Mouse (Mus musculus) cerebellum, postnatal 4 days (tissue): ENCODE results near the gene Lin7b.
"Not testable (repeated sequence)": the region's sequence is repeated elsewhere in the genome, so short reads cannot be mapped to it uniquely, and the experiment has no call there.

Experiments
- DNase-seq, 2 experiments: peaks; one replicate each; pipeline ENCODE4 v3.0.0; 2022; ENCODE audit warnings: low spot score in 2 of 2, mixed read lengths in 1 of 2

Lin7b gene

GRCm38 (mm10) chr7:45370475-45371311 is at the start of gene Lin7b:
TSS of gene Lin7b (minus strand) at chr7:45370583.
- peak; percentile 74 to 82 for DNase-seq

DNA sequence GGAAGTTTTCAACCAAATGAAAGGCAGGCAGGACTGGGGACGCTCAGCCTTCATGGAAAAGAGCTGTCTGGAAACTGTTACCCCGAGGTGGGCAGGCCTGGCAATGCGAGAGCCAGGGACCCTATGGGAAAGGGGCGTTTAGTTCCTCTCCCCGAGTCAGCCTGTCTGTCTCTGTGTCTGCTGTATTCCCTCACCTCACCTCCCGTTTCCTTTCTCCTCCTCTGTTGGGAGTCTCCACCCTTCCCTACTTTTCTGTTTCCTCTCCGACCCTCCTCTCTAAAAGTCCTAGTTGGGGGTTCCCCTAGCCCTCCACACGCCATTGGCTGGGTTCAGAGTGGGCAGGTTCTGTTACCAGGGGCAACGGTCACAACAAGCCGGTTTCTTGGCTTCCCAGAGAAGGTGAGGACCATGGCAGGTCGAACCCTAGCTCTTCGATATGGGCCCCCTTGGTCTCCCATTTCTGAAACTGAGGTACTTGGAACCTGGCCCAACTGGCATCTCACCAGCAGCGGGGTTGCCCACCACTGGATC is 47.6 kb upstream of the Lin7b start:
- no peak for DNase-seq

GRCm38 (mm10) chr7:45415636-45416035 is 45.3 kb upstream of the Lin7b start:
- DNase-seq: no peak

DNA sequence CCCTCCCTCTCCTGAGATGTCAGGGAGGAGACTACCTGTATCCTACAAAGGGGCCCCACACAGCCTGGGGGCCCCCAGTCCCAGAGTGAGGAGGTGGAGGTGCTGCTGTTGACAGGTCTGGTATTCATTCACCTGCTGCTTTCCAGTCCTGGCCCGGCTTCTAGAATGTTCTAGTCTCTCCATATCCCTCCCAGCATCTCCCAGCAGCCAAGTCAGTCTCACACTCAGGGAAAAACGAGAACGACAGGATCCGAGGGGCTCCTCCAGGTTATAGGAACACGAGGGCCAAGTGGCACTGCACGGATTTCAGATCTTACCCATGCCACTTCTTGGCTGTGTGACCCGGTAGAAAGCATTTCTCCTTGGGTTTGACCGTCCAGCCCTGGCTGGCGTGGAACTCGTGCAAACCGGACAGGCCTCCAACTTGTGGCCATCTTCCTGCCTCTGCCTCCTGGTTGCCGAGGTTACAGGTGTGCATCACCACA is 44.4 kb upstream of the Lin7b start:
- no peak for DNase-seq

DNA sequence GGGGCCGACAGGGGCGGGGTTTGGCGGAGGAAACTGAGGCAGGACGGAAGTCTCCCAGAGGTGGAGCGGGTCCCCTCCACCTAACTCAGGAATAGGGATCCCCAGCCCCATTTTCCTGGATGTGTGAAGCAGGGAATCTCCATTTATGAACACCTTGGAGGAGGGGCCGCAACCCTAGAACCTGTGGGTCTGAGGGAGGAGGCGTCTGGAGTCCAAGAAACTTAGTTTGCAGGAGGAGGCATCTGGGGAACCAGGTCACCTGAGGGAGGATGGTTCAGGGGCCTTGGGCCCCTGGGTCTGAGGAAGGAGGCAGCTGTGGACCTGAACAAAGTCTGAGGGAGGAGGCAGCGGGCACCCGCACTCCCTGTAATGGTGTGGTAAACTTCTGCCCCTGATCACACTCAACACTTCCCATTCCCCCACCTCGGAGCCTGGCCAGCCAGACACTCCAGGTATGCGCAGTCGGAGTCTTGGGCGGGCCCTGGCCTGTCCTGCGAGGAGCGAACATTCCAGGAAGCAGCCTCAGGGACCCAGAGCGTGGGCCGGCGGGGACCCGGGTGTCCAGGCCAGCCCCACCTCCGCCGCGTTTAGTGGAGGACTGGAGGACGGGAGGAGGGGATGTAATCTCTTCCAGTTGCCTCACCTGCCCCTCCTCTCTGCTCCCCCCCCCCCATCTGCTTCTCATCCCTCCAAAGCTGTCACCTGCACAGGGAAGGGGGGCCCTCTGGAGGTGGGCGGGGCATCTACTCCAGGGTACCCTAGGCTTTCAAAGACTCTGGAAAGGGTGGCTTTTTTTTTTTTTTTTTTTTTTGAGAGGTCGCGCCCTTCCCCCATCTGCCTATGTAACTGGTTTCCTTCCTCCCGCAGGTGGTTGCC is 43.7 kb upstream of the Lin7b start:
- DNase-seq: no peak

DNA sequence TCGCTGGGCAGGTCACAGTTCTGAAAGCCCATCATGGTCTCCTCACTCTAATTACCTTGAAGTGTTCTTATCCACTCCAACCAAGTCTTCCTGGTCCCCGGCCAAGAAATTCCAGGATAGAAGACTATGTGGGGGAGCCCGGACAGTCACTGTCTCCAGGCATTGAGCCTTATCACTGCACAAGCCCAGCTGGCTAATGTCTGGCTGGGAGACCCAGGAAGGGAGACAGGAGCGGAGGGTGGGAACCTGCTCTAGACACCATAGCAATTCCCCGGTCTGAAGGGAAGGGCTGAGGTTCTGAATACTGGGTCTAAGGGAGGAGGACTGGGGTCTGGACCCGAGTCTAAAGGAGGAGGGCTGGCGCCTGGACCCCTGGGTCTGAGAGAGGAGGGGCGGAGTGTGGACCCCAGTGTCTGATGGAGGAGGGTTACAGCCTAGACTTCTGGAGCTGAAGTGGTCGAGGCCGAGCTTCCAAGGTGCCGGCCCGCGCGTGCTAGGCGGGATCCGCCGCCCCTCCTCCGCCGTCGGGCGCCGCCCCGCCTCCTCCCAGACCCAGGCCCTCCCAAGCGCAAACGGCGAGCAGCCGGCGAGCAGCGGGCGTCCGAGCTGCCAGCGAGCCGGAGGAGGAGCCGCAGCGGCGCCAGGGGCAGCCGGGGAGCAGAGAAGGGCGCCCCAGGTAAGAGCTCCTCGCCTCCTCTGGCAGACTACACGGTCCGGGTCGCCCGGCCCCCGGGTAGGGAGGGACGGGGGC is 42.9 kb upstream of the Lin7b start, which contains the start of gene Ntf5:
Gene Ntf5, plus strand, starts transcription at position 583 of the 751 bp plus-strand sequence.
- no peak for DNase-seq

GRCm38 (mm10) chr7:45412421-45412820 is 42.0 kb upstream of the Lin7b start:
- DNase-seq: no peak

- DNase-seq: no peak
Measured at GRCm38 (mm10) chr7:45409497-45410163, 39.2 kb upstream of the Lin7b start.

DNA sequence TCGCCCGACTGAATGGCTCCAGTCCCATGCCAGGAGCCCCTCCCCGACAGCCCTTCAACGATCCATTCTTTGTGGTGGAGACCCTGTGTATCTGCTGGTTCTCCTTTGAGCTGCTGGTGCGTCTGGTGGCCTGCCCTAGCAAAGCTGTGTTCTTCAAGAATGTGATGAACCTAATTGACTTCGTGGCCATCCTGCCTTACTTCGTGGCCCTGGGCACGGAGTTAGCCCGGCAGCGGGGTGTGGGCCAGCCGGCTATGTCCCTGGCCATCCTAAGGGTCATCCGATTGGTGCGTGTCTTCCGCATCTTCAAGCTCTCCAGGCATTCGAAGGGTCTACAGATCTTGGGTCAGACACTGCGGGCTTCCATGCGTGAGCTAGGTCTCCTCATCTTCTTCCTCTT is 38.6 kb upstream of the Lin7b start:
- DNase-seq: no peak

DNA sequence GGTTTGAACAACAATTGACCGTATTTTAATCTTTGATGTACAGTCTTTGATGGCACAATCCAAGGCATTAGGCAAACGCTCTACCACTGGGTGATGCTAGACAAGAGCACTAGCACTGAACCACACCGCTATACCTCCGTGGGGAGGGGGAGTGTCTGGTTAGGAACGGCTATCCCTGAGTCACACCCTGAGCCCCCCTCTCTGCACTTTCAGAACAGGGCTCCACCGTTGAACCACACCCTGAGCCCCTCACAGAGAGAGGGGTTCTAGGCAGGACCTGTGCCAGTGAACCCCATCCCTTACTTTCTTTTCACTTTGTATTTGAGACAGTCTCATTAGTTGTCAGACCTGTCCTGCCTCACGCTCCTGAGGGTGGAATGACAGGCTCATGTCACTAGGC is 38.0 kb upstream of the Lin7b start:
- DNase-seq: no peak

- DNase-seq: no peak
Measured at GRCm38 (mm10) chr7:45407836-45408235, 37.5 kb upstream of the Lin7b start.

GRCm38 (mm10) chr7:45406157-45407156 is 36.1 kb upstream of the Lin7b start:
- no peak for DNase-seq

DNA sequence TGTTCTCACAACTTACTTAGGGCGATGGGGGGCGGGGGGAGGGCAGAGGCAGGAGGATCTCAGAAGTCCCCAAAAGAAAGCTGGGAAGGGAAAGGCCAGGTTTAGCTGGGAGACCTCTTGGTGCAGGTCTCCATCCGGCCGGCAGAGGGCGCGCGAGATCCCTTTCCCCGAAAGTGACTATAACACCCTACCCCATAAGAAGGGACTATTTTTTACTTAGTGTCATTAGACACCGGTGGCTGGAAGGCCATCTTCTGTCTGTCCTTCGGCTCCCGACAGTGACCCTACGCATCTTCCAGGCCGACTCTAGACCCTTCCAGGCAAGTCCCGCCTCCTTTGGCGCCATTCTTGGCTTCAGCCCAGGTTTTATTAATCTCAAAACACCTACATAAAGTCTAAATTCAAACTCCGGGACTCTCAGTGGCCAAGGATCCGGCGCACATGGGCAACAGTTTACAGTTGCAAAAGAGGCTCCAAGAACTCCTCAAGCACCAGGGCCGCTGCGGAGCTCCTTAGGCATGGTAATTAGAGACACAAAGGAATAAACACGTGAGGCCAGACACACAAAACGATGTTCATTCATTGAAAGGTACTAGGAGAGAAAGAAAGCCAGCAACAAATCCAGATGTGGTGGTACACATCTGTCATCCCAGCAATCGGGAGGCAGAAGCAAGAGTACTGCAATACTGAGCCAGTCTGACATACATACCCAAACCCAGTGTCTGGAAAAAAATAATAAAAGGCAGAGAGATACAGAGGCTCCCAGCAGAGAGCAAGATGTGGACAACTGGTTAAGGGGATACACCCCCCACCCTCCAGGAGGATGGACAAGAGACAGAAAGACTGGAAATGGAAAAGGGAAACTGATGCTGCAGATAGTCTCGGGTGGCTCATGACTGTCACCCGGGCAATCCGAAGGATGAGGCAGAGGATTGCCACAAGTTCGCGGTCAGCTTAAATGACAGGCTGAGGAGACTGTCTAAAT is 35.0 kb upstream of the Lin7b start, which contains the start of gene Kcna7:
Gene Kcna7, plus strand, starts transcription at position 563 of the 985 bp plus-strand sequence.
- DNase-seq: peak in 1 of 2 experiments; percentile 71

DNA sequence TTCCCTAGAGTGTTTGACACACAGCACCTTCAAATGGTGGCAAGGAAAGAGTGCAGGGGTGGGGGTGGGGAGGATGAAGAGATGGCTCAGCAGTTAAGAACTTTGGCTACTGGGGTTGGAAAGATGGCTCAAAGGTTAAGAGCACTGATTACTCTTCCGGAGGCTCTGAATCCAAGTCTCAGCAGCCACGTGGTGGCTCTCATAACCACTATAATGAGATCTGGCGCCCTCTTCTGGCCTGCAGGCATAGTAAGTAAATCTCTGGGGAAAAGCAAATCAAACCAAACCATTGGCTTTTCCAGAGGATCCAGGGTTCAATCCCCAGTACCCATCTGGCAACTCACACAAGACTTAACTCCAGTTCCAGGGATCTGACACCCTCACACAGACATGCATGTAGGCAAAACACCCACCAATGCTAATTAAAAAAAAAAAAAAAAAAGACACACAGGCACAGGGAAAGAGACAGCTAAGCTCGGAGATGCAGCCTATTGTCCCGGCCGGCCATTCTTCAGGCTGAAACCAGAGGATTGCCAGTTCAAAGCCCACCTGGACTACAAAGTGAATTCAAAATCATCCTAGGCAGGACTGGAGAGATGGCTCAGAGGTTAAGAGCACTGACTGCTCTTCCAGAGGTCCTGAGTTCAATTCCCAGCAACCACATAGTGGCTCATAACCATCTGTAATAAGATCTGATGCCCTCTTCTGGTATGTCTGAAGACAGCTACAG is 33.3 kb upstream of the Lin7b start:
- DNase-seq: peak in 1 of 2 experiments; percentile 49

- DNase-seq: no peak
Measured at GRCm38 (mm10) chr7:45401521-45402085, 31.2 kb upstream of the Lin7b start.

GRCm38 (mm10) chr7:45396787-45397186 is 26.4 kb upstream of the Lin7b start:
- no peak for DNase-seq

DNA sequence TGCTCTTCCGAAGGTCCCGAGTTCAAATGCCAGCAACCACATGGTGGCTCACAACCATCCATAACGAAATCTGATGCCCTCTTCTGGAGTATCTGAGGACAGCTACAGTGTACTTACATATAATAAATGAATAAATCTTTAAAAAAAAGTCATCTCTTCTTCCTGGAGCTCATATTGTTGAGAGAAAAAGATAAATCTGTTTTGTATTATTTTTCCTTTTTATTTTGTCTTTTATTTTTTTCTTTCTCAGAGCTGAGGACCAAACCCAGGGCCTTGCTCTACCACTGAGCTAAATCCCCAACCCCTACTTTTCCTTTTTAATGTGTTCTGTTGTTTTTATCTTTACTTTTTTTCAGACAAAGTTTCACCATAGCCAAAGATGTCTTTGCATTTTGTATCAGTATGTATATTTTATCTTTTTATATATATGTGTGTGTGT is 26.0 kb upstream of the Lin7b start:
- DNase-seq: not testable (repeated sequence)
